Mouse (Mus musculus) embryonic facial prominence, embryonic 11.5 days (tissue): Measurements from ENCODE around the gene Hecw2. TPM values are rescaled to one million over a fixed set of nuclear protein-coding genes. Genes with fewer than 3 reads are reported as not detected.

Experiments
- ATAC-seq: fragments of 200-750 bp; cut with Nextera tagmentation; replicated peaks from 2 replicates; pipeline ENCODE4 v1.8.0; 2017; ENCODE audit warnings: low read depth; ENCODE audit not compliant: insufficient number of reproducible peaks, low FRiP score, low TSS enrichment
- DNase-seq: peaks from one replicate; pipeline ENCODE4 v3.0.0-alpha.2; 2015; ENCODE audit warnings: low spot score
- H3K27ac ChIP-seq: fragments of 300-500 bp; sonication (generic); replicated peaks from 2 replicates; pipeline ENCODE4 v1.5.1; 2014; ENCODE audit warnings: mild to moderate bottlenecking, low read depth, low read length, control low read depth
- H3K27me3 ChIP-seq: fragments of 300-500 bp; sonication (generic); 2 replicates; pipeline ENCODE4 v1.6.1; 2014; ENCODE audit warnings: mild to moderate bottlenecking, low read length, moderate library complexity, mixed read lengths; ENCODE audit not compliant: control insufficient read depth, insufficient read depth
- H3K36me3 ChIP-seq: fragments of 300-500 bp; sonication (generic); replicated peaks from 2 replicates; pipeline ENCODE4 v1.6.1; 2014; ENCODE audit warnings: low read depth, mild to moderate bottlenecking, low read length, moderate library complexity, mixed read lengths; ENCODE audit not compliant: control insufficient read depth, insufficient read depth
- H3K4me1 ChIP-seq: fragments of 300-500 bp; sonication (generic); 2 replicates; pipeline ENCODE4 v1.6.1; 2014; ENCODE audit warnings: low read length, mixed read lengths; ENCODE audit not compliant: control insufficient read depth, insufficient read depth
- H3K4me2 ChIP-seq: fragments of 300-500 bp; sonication (generic); 2 replicates; pipeline ENCODE4 v1.6.1; 2014; ENCODE audit warnings: low read depth, mild to moderate bottlenecking, control low read depth, low read length, moderate library complexity
- H3K4me3 ChIP-seq: fragments of 300-500 bp; sonication (generic); 2 replicates; pipeline ENCODE4 v1.5.1; 2014; ENCODE audit warnings: low read depth, low read length, control low read depth
- H3K9ac ChIP-seq: fragments of 300-500 bp; sonication (generic); replicated peaks from 2 replicates; pipeline ENCODE4 v1.6.1; 2014; ENCODE audit warnings: mild to moderate bottlenecking, control low read depth, low read length
- H3K9me3 ChIP-seq: fragments of 300-500 bp; sonication (generic); replicated peaks from 2 replicates; pipeline ENCODE4 v1.6.1; 2016; ENCODE audit warnings: mild to moderate bottlenecking, low read length, inconsistent platforms, mixed read lengths; ENCODE audit not compliant: control insufficient read depth
- WGBS: fragments of 180-500 bp; shearing (Covaris S2); extraction: QIAGEN DNeasy Blood & Tissue Kit; methylation state at CpG from one replicate; pipeline ENCODE4 v1.1.7; 2014; 5-methylcytosine and 5-hydroxymethylcytosine counted together
- polyA plus RNA-seq: library from polyadenylated mRNA; unstranded; fragments of >200 nt; fragmentation: Nextera tagmentation; extraction: Ambion mirVana; gene quantifications from 2 replicates; pipeline ENCODE4 v1.2.1, GENCODE M21; 2014

Hecw2 gene
- polyA plus RNA-seq, 1 experiment from 2014 or later = 2.7 TPM

DNA sequence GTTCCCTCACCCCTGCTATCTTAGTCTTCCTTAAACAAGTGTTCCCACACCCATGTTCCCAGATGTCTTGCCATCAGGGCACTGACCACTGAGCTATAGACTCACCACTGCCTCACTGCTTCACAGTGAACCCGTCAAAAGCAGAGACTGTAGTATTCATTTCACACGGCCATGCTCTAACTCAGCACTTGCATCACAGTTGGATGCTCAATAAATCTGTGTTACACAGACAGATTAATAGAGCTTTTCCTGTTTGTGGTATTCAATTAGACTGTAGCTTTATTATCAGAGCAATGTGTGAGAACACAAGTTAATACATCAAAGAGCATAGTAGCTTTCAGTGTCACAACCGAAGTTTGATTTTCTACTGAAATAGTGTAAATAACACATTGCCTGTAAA lies 330.9 kb downstream of the Hecw2 start:
- 88% methylated on average over 3 of the region's 3 CpGs for WGBS
- no peak for ATAC-seq
- no peaks in the 10 kb centered on the region for H3K9me3 ChIP-seq

DNA sequence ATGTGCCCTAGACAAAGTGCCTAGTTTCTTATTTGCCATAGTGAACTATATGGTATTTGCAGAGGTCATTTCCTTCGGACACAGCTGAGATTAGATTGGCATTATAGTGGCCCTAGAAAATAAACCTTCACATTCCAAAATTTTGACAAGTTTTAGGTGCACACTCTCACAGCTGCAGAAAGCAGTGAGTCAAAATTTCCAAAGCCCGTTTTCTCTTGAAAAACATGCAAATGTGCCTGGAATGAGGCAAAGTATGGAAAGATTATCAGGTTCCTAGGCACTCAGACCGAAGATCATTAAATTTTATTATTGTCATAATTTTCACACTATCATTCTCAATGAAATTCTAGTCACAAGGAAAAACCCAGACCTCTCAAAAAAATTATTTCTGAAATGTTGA lies 334.4 kb downstream of the Hecw2 start:
- ATAC-seq = no peak
- 85% methylated on average over 3 of the region's 3 CpGs for WGBS
- no peak overlapping the region for H3K27ac ChIP-seq
- H3K4me3 ChIP-seq = no peak overlapping the region
- no peak overlapping the region for H3K4me2 ChIP-seq
- no peaks in the 10 kb centered on the region for H3K4me1 ChIP-seq
- no peaks in the 10 kb centered on the region for H3K36me3 ChIP-seq
- no peak for DNase-seq
- H3K9ac ChIP-seq = no peak overlapping the region
- no peaks in the 10 kb centered on the region for H3K27me3 ChIP-seq
- no peaks in the 10 kb centered on the region for H3K9me3 ChIP-seq

More for the DNA sequence above, 330.9 kb downstream of the Hecw2 start:
- Histone ChIP-seq H3K36me3 (no peaks in the 10 kb centered on the region), H3K27me3 (no peaks in the 10 kb centered on the region), H3K27ac (no peak overlapping the region), H3K4me2 (no peak overlapping the region), H3K4me1 (no peaks in the 10 kb centered on the region), H3K9ac (no peak overlapping the region), H3K4me3 (no peak overlapping the region)
- no peak for DNase-seq

DNA sequence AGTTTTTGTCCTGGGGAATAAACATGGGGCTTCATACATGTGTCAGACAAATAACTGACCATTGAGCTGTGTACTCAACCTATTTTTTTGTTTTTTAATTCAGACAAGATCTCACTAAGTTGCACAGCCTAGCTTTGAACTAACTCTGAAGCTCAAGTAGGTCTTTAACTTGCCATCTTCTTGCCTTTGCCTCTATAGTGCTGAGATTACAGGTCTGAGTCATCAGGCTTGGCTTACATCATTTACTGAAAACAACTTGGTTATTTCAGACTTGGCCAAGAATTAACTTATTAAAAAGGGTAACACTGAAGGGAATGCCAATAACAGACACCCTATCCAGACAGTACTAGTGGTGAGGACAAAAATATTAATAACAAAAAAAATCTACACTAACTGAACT lies 335.8 kb downstream of the Hecw2 start:
- H3K9ac ChIP-seq = no peak overlapping the region
- no peaks in the 10 kb centered on the region for H3K27me3 ChIP-seq
- no peak overlapping the region for H3K27ac ChIP-seq
- ATAC-seq (no peak), DNase-seq (no peak)
- H3K4me1 ChIP-seq = no peaks in the 10 kb centered on the region
- H3K4me3 ChIP-seq = no peak overlapping the region
- H3K9me3 ChIP-seq = no peaks in the 10 kb centered on the region
- no peaks in the 10 kb centered on the region for H3K36me3 ChIP-seq
- no peak overlapping the region for H3K4me2 ChIP-seq

DNA sequence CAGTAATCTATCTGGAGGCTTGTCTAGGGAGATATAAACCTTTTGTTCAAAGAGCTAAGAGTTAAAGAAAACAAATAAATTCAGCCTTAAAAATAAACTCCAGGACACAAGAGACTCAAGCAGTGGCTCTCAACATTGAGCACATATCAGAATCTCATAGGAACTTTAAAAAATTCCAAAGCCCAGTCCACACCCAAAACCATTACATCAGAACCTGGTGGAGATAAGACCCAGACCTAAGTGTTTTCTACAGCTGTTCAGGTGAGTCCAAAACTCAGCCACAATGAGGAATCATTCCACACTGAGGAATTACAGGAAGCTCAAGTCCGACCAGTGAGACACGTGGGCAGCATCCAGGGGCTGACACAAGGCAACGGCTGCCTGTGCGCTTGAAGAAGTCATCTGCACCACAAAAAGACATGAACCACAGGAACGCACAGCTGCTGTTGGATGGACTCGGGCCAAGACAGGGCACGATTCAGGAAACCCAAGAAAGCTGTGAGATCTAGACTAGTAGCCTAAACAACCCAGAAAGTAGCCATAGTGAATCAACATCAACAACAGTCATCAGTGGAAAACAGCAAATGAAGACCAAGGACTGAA lies 338.4 kb downstream of the Hecw2 start:
- WGBS = 90% methylated on average over 7 of the region's 7 CpGs

DNA sequence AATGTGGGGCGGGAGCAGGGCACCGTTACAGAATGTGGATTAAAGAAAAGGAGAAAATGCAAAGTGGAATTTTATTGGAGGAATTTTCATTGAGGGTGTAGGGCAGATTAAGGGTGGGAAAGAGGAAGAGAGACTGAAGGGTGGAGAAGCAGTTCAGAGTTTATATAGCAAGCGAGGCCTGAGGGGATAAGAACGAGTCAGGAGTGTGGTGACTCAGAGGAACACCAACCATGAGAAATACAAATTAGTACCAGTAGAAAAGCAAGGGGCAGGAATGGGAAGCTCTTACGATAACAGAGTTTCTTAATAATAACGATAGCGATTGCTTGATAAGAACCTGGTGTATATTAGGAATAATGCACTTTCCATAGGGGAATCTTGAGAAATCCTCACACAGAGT lies 339.2 kb downstream of the Hecw2 start:
- Histone ChIP-seq H3K4me3 (no peak overlapping the region), H3K27ac (no peak overlapping the region), H3K36me3 (no peaks in the 10 kb centered on the region), H3K4me1 (no peaks in the 10 kb centered on the region), H3K27me3 (no peaks in the 10 kb centered on the region), H3K4me2 (no peak overlapping the region), H3K9me3 (no peaks in the 10 kb centered on the region), H3K9ac (no peak overlapping the region)
- DNase-seq (no peak), ATAC-seq (no peak)
- 86% methylated on average over 7 of the region's 7 CpGs for WGBS

More for the DNA sequence above, 338.4 kb downstream of the Hecw2 start:
- H3K27me3 ChIP-seq = no peaks in the 10 kb centered on the region
- H3K9ac ChIP-seq = no peak overlapping the region
- no peak overlapping the region for H3K4me3 ChIP-seq
- H3K36me3 ChIP-seq = no peaks in the 10 kb centered on the region
- H3K4me2 ChIP-seq = no peak overlapping the region
- H3K9me3 ChIP-seq = no peaks in the 10 kb centered on the region
- no peaks in the 10 kb centered on the region for H3K4me1 ChIP-seq
- DNase-seq = no peak
- no peak for ATAC-seq
- H3K27ac ChIP-seq = no peak overlapping the region

DNA sequence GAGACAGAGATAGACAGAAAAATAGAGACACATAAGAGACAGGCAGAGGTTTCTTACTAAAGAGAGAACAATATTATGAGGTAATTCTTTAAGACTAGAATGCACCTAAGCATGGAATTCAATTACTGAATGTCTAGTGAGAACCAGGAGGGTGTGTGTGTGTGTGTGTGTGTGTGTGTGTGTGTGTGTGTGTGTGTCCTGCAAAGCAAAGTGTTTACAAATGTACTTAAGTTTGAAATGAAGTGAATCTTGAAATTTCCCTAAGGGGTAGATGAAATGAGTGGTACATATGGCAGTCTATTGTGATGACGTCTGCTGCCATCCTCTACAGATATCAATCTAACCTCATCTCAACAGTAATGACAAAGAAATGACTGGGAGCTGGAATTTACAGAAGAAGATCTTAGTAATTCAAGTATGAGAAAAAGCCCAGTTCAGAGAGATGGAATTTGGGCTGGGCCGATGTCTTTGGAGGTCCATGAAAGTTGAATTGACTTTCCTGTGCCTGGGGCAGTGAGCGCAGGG lies 342.8 kb downstream of the Hecw2 start:
- ATAC-seq = no peak
- H3K36me3 ChIP-seq = no peaks in the 10 kb centered on the region
- no peaks in the 10 kb centered on the region for H3K9me3 ChIP-seq
- no peak overlapping the region for H3K4me3 ChIP-seq
- WGBS = 90% methylated on average over 3 of the region's 3 CpGs
- H3K27ac ChIP-seq = no peak overlapping the region
- H3K9ac ChIP-seq = no peak overlapping the region
- no peak overlapping the region for H3K4me2 ChIP-seq
- no peak for DNase-seq
- H3K4me1 ChIP-seq = no peaks in the 10 kb centered on the region
- no peaks in the 10 kb centered on the region for H3K27me3 ChIP-seq

DNA sequence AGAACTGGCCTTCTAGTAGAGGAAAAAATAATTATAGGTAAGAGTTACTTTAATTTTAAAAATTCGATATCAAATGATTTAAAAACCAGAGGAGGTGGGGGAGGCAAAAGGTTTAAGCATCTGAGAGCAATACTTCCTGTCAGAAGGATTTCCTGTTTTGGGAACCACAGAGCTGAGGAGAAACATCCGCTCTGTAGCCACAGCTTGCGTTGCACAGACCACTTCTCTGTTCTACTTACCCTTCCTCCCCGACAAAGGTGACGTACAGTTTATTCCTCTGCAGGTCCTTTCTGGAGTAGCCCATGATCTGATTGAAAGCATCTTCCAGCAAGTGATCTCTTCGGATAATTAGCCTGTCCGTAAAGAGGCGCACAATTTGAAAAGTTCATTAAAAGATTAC lies 343.6 kb downstream of the Hecw2 start:
- WGBS = 58% methylated on average over 8 of the region's 8 CpGs
- Histone ChIP-seq H3K4me1 (no peaks in the 10 kb centered on the region), H3K4me2 (no peak overlapping the region), H3K9me3 (no peaks in the 10 kb centered on the region), H3K27me3 (no peaks in the 10 kb centered on the region), H3K36me3 (no peaks in the 10 kb centered on the region), H3K9ac (no peak overlapping the region), H3K4me3 (no peak overlapping the region), H3K27ac (no peak overlapping the region)
- DNase-seq = no peak
- no peak for ATAC-seq

DNA sequence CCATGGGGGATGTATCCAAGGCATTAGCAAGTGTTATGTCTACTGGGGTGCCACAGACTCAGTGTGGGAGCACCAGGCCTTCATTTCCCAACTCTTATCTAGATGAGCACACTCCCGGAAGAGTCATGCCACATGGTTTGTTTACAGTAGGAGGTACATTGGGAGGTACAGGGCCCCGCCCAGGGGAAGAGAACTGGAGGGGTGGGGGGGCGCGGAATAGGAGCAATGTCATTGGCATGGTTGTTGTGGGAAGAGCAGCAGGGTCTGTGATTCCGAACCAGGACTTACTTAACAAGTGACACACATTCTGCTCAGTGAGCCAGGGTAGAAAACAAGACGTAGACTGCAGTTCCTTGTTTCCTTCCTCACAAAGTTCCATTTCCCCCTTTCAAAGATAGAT lies 344.1 kb downstream of the Hecw2 start:
- 91% methylated on average over 6 of the region's 6 CpGs for WGBS
- DNase-seq (no peak), ATAC-seq (no peak)
- Histone ChIP-seq H3K27ac (no peak overlapping the region), H3K9ac (no peak overlapping the region), H3K36me3 (no peaks in the 10 kb centered on the region), H3K4me3 (no peak overlapping the region), H3K4me1 (no peaks in the 10 kb centered on the region), H3K27me3 (no peaks in the 10 kb centered on the region), H3K9me3 (no peaks in the 10 kb centered on the region), H3K4me2 (no peak overlapping the region)
